Mouse (Mus musculus) embryonic facial prominence, embryonic 11.5 days (tissue): ENCODE data around the gene Gm20890. TPM values are rescaled to one million over a fixed set of nuclear protein-coding genes. Genes with fewer than 3 reads are reported as not detected.
"Not testable (repeated sequence)": the region's sequence is repeated elsewhere in the genome, so short reads cannot be mapped to it uniquely, and the experiment has no call there.

Experiments used
- ATAC-seq: fragments of 200-750 bp; cut with Nextera tagmentation; replicated peaks from 2 replicates; pipeline ENCODE4 v1.8.0; 2017; ENCODE audit warnings: low read depth; ENCODE audit not compliant: insufficient number of reproducible peaks, low FRiP score, low TSS enrichment
- DNase-seq: peaks from one replicate; pipeline ENCODE4 v3.0.0-alpha.2; 2015; ENCODE audit warnings: low spot score
- H3K27ac ChIP-seq: fragments of 300-500 bp; sonication (generic); replicated peaks from 2 replicates; pipeline ENCODE4 v1.5.1; 2014; ENCODE audit warnings: mild to moderate bottlenecking, low read depth, low read length, control low read depth
- H3K27me3 ChIP-seq: fragments of 300-500 bp; sonication (generic); 2 replicates; pipeline ENCODE4 v1.6.1; 2014; ENCODE audit warnings: mild to moderate bottlenecking, low read length, moderate library complexity, mixed read lengths; ENCODE audit not compliant: control insufficient read depth, insufficient read depth
- H3K36me3 ChIP-seq: fragments of 300-500 bp; sonication (generic); replicated peaks from 2 replicates; pipeline ENCODE4 v1.6.1; 2014; ENCODE audit warnings: low read depth, mild to moderate bottlenecking, low read length, moderate library complexity, mixed read lengths; ENCODE audit not compliant: control insufficient read depth, insufficient read depth
- H3K4me1 ChIP-seq: fragments of 300-500 bp; sonication (generic); 2 replicates; pipeline ENCODE4 v1.6.1; 2014; ENCODE audit warnings: low read length, mixed read lengths; ENCODE audit not compliant: control insufficient read depth, insufficient read depth
- H3K4me2 ChIP-seq: fragments of 300-500 bp; sonication (generic); 2 replicates; pipeline ENCODE4 v1.6.1; 2014; ENCODE audit warnings: low read depth, mild to moderate bottlenecking, control low read depth, low read length, moderate library complexity
- H3K4me3 ChIP-seq: fragments of 300-500 bp; sonication (generic); 2 replicates; pipeline ENCODE4 v1.5.1; 2014; ENCODE audit warnings: low read depth, low read length, control low read depth
- H3K9ac ChIP-seq: fragments of 300-500 bp; sonication (generic); replicated peaks from 2 replicates; pipeline ENCODE4 v1.6.1; 2014; ENCODE audit warnings: mild to moderate bottlenecking, control low read depth, low read length
- H3K9me3 ChIP-seq: fragments of 300-500 bp; sonication (generic); replicated peaks from 2 replicates; pipeline ENCODE4 v1.6.1; 2016; ENCODE audit warnings: mild to moderate bottlenecking, low read length, inconsistent platforms, mixed read lengths; ENCODE audit not compliant: control insufficient read depth
- WGBS: fragments of 180-500 bp; shearing (Covaris S2); extraction: QIAGEN DNeasy Blood & Tissue Kit; methylation state at CpG from one replicate; pipeline ENCODE4 v1.1.7; 2014; 5-methylcytosine and 5-hydroxymethylcytosine counted together
- polyA plus RNA-seq: library from polyadenylated mRNA; unstranded; fragments of >200 nt; fragmentation: Nextera tagmentation; extraction: Ambion mirVana; gene quantifications from 2 replicates; pipeline ENCODE4 v1.2.1, GENCODE M21; 2014

Gene Gm20890
- polyA plus RNA-seq: not detected in 2 replicates

GRCm38 (mm10) chrY:26776699-26777098 is at the start of gene Gm20890:
Gene Gm20890 (minus strand): TSS chrY:26776799.
- not testable (repeated sequence) for H3K9me3 ChIP-seq, H3K4me3 ChIP-seq, H3K9ac ChIP-seq, ATAC-seq, H3K36me3 ChIP-seq, H3K4me2 ChIP-seq, DNase-seq, H3K27me3 ChIP-seq, H3K27ac ChIP-seq, H3K4me1 ChIP-seq
- WGBS: no CpG with 5 or more reads among the region's 5 CpGs
